In genomic region chr17:23672761-23673160, GRCm38 (mm10) we compare ENCODE assay signal across 8 mouse cellular contexts. TPM values are rescaled to one million over a fixed set of nuclear protein-coding genes. Genes with fewer than 3 reads are reported as not detected.
A peak's percentile ranks its signal among the peaks of the same experiment; 100 is the strongest.
DNase-seq lines count a peak whose midpoint lies in the region; ATAC-seq lines count a peak whose summit lies in the region.

No protein-coding gene starts in this region.

- H3K9ac ChIP-seq in kidney, embryonic 14.5 days (ENCODE audit: low read depth, low read length) = peak overlapping the region; percentile 66; the same call in 1 of the 2 replicates
- no peak overlapping the region for H3K9ac ChIP-seq in hindbrain, embryonic 16.5 days (ENCODE audit: low read depth, low read length)
- peak overlapping the region; percentile 0; the same call in 1 of the 2 replicates for H3K9ac ChIP-seq in midbrain, embryonic 15.5 days

- ATAC-seq in kidney, embryonic 14.5 days (ENCODE audit: low FRiP score, low TSS enrichment) = no peak
- ATAC-seq in hindbrain, embryonic 16.5 days = no peak
- 0 out of 2 replicates have a peak, but pooled peaks have one; percentile 0 for ATAC-seq in midbrain, embryonic 15.5 days (replicated peaks)

- H3K9me3 ChIP-seq in kidney, embryonic 14.5 days (ENCODE audit: control insufficient read depth, low read length) = no peaks in the 10 kb centered on the region
- no peaks in the 10 kb centered on the region for H3K9me3 ChIP-seq in embryonic facial prominence, embryonic 10.5 days
- H3K9me3 ChIP-seq in hindbrain, embryonic 16.5 days (ENCODE audit: control insufficient read depth, low read length) = no peaks in the 10 kb centered on the region
- H3K9me3 ChIP-seq in midbrain, embryonic 15.5 days = no peaks in the 10 kb centered on the region

- intact Hi-C loops in gastrocnemius, postnatal 36 days (cut with DNase I) = no loop called here

- peaks cover 22% of the 10 kb centered on the region; the same call in 1 of the 2 replicates for H3K36me3 ChIP-seq in kidney, embryonic 14.5 days (ENCODE audit: control insufficient read depth, insufficient read depth, low read length)
- peaks cover 31% of the 10 kb centered on the region for H3K36me3 ChIP-seq in embryonic facial prominence, embryonic 10.5 days (replicated peaks)
- peaks cover 6% of the 10 kb centered on the region for H3K36me3 ChIP-seq in hindbrain, embryonic 16.5 days (ENCODE audit: control insufficient read depth, insufficient read depth, low read length)
- peaks cover 10% of the 10 kb centered on the region for H3K36me3 ChIP-seq in midbrain, embryonic 15.5 days (replicated peaks)

- peak overlapping the region; percentile 56 for H3K4me2 ChIP-seq in kidney, embryonic 14.5 days (replicated peaks; ENCODE audit: low read depth, low read length)
- peak overlapping the region; percentile 84 for H3K4me2 ChIP-seq in hindbrain, embryonic 16.5 days (ENCODE audit: low read length)
- H3K4me2 ChIP-seq in midbrain, embryonic 15.5 days = peak overlapping the region; percentile 60

- no peak overlapping the region for H3K27ac ChIP-seq in kidney, embryonic 14.5 days (ENCODE audit: low read depth, low read length)
- no peak overlapping the region for H3K27ac ChIP-seq in embryonic facial prominence, embryonic 10.5 days (replicated peaks)
- no peak overlapping the region for H3K27ac ChIP-seq in hindbrain, embryonic 16.5 days (ENCODE audit: low read depth, low read length)
- H3K27ac ChIP-seq in midbrain, embryonic 15.5 days = no peak overlapping the region

- peak overlapping the region; percentile 59 for H3K4me3 ChIP-seq in kidney, embryonic 14.5 days (ENCODE audit: low read length)
- H3K4me3 ChIP-seq in embryonic facial prominence, embryonic 10.5 days = peak overlapping the region; percentile 71
- H3K4me3 ChIP-seq in hindbrain, embryonic 16.5 days (ENCODE audit: low read length) = peak overlapping the region; percentile 74
- peak overlapping the region; percentile 54 for H3K4me3 ChIP-seq in midbrain, embryonic 15.5 days

- 61% methylated on average over 3 of the region's 3 CpGs for WGBS in kidney, embryonic 14.5 days
- WGBS in embryonic facial prominence, embryonic 10.5 days = 72% methylated on average over 3 of the region's 3 CpGs
- 70% methylated on average over 3 of the region's 3 CpGs for WGBS in hindbrain, embryonic 16.5 days
- 71% methylated on average over 3 of the region's 3 CpGs for WGBS in midbrain, embryonic 15.5 days

- DNase-seq in kidney, postnatal 14 days = no peak
- DNase-seq in embryonic facial prominence, embryonic 10.5 days (ENCODE audit: low spot score) = no peak
- no peak for DNase-seq in testis, postnatal 10 days (ENCODE audit: low spot score)
- DNase-seq in embryo, embryonic 10.5 days (ENCODE audit: low spot score) = no peak
- DNase-seq in gastrocnemius, postnatal 36 days = no peak

- H3K4me1 ChIP-seq in kidney, embryonic 14.5 days (ENCODE audit: control insufficient read depth, insufficient read depth, low read length) = peaks cover 37% of the 10 kb centered on the region; the same call in 1 of the 2 replicates
- peaks cover 55% of the 10 kb centered on the region for H3K4me1 ChIP-seq in embryonic facial prominence, embryonic 10.5 days
- peaks cover 32% of the 10 kb centered on the region for H3K4me1 ChIP-seq in hindbrain, embryonic 16.5 days (ENCODE audit: control insufficient read depth, insufficient read depth, low read depth, low read length)
- H3K4me1 ChIP-seq in midbrain, embryonic 15.5 days = peaks cover 40% of the 10 kb centered on the region

- H3K27me3 ChIP-seq in kidney, embryonic 14.5 days (ENCODE audit: control insufficient read depth, insufficient read depth, low read length) = no peaks in the 10 kb centered on the region
- peaks cover 34% of the 10 kb centered on the region for H3K27me3 ChIP-seq in embryonic facial prominence, embryonic 10.5 days (replicated peaks; ENCODE audit: low read depth, poor library complexity, severe bottlenecking)
- H3K27me3 ChIP-seq in hindbrain, embryonic 16.5 days (replicated peaks; ENCODE audit: control insufficient read depth, insufficient read depth, low read length) = peaks cover 12% of the 10 kb centered on the region
- H3K27me3 ChIP-seq in midbrain, embryonic 15.5 days (replicated peaks) = peaks cover 28% of the 10 kb centered on the region

RNA-seq across cellular contexts. Expression of gene Hcfc1r1, which starts 0.6 kb away (rescaled TPM):
- 61.9 and 83.8 TPM in 2 replicates for polyA plus RNA-seq in kidney, embryonic 14.5 days (2014; fragmentation: Nextera tagmentation; extraction: Ambion mirVana)
- 30.4 and 39.7 TPM in 2 replicates for polyA plus RNA-seq in embryonic facial prominence, embryonic 10.5 days (2016; fragmentation: Nextera tagmentation; extraction: Ambion mirVana)
- polyA plus RNA-seq in hindbrain, embryonic 16.5 days (2015; fragmentation: Nextera tagmentation; extraction: Ambion mirVana) = 150 and 153 TPM in 2 replicates
- polyA plus RNA-seq in midbrain, embryonic 15.5 days (2015; fragmentation: Nextera tagmentation; extraction: Ambion mirVana) = 120 and 121 TPM in 2 replicates
- total RNA-seq in gastrocnemius, postnatal 36 days (2021) = 100 to 1,000 TPM; 125 TPM

RNA-seq across cellular contexts. Expression of gene Thoc6, which starts 0.9 kb away (rescaled TPM):
- polyA plus RNA-seq in kidney, embryonic 14.5 days (2014; fragmentation: Nextera tagmentation; extraction: Ambion mirVana) = 53.0 and 62.9 TPM in 2 replicates
- polyA plus RNA-seq in embryonic facial prominence, embryonic 10.5 days (2016; fragmentation: Nextera tagmentation; extraction: Ambion mirVana) = 70.9 and 72.2 TPM in 2 replicates
- 41.3 and 42.1 TPM in 2 replicates for polyA plus RNA-seq in hindbrain, embryonic 16.5 days (2015; fragmentation: Nextera tagmentation; extraction: Ambion mirVana)
- polyA plus RNA-seq in midbrain, embryonic 15.5 days (2015; fragmentation: Nextera tagmentation; extraction: Ambion mirVana) = 39.1 and 42.9 TPM in 2 replicates
- total RNA-seq in gastrocnemius, postnatal 36 days (2021) = 1 to 10 TPM; 7.6 to 9.2 TPM

RNA-seq across cellular contexts. Expression of gene Tnfrsf12a, which starts 4.5 kb away (rescaled TPM):
- 14.5 and 16.4 TPM in 2 replicates for polyA plus RNA-seq in kidney, embryonic 14.5 days (2014; fragmentation: Nextera tagmentation; extraction: Ambion mirVana)
- polyA plus RNA-seq in embryonic facial prominence, embryonic 10.5 days (2016; fragmentation: Nextera tagmentation; extraction: Ambion mirVana) = 4.6 and 6.4 TPM in 2 replicates
- polyA plus RNA-seq in hindbrain, embryonic 16.5 days (2015; fragmentation: Nextera tagmentation; extraction: Ambion mirVana) = 5.8 and 6.1 TPM in 2 replicates
- polyA plus RNA-seq in midbrain, embryonic 15.5 days (2015; fragmentation: Nextera tagmentation; extraction: Ambion mirVana) = 2.4 and 2.5 TPM in 2 replicates
- total RNA-seq in gastrocnemius, postnatal 36 days (2021) = 10 to 100 TPM; 38.1 to 49.0 TPM

RNA-seq across cellular contexts. Expression of gene Cldn6, which starts 6.3 kb away (rescaled TPM):
- 153 and 181 TPM in 2 replicates for polyA plus RNA-seq in kidney, embryonic 14.5 days (2014; fragmentation: Nextera tagmentation; extraction: Ambion mirVana)
- polyA plus RNA-seq in embryonic facial prominence, embryonic 10.5 days (2016; fragmentation: Nextera tagmentation; extraction: Ambion mirVana) = 77.2 and 81.3 TPM in 2 replicates
- 0.34 and 0.54 TPM in 2 replicates for polyA plus RNA-seq in hindbrain, embryonic 16.5 days (2015; fragmentation: Nextera tagmentation; extraction: Ambion mirVana)
- 0.23 TPM in 1 of 2 replicates, not detected in the other for polyA plus RNA-seq in midbrain, embryonic 15.5 days (2015; fragmentation: Nextera tagmentation; extraction: Ambion mirVana)
- total RNA-seq in gastrocnemius, postnatal 36 days (2021) = not detected

RNA-seq across cellular contexts. Expression of gene Cldn9, which starts 11.1 kb away (rescaled TPM):
- polyA plus RNA-seq in kidney, embryonic 14.5 days (2014; fragmentation: Nextera tagmentation; extraction: Ambion mirVana) = 63.7 and 65.5 TPM in 2 replicates
- polyA plus RNA-seq in embryonic facial prominence, embryonic 10.5 days (2016; fragmentation: Nextera tagmentation; extraction: Ambion mirVana) = 10.5 and 13.5 TPM in 2 replicates
- 1.6 and 2.0 TPM in 2 replicates for polyA plus RNA-seq in hindbrain, embryonic 16.5 days (2015; fragmentation: Nextera tagmentation; extraction: Ambion mirVana)
- 0.68 and 0.89 TPM in 2 replicates for polyA plus RNA-seq in midbrain, embryonic 15.5 days (2015; fragmentation: Nextera tagmentation; extraction: Ambion mirVana)
- total RNA-seq in gastrocnemius, postnatal 36 days (2021) = not detected
